Mouse (Mus musculus) MEL (cell line): ENCODE measurements at regions not wholly inside any gene's neighbourhood (a gene's known extent, or its start where the extent isn't known, plus 50 kb on each side); places are given as distances from the start of the nearest gene placed in this dataset.

ENCODE experiments used
- DNase-seq: peaks from one replicate; pipeline ENCODE4 v3.0.0; 2011; ENCODE audit warnings: low read depth, low spot score
- H3K27ac ChIP-seq: 2 replicates; pipeline ENCODE4 v1.5.1; 2012; ENCODE audit warnings: low read depth, mild to moderate bottlenecking, control low read depth, low read length, moderate library complexity; ENCODE audit not compliant: control insufficient read depth
- H3K27me3 ChIP-seq, 2 experiments: fragments of 150-350 bp in 1 of 2; sonication (generic) in 1 of 2; 2 replicates each; pipeline ENCODE4 v1.6.1; 2012; ENCODE audit warnings: low read length in 2 of 2, mild to moderate bottlenecking in 2 of 2, improper control_type of control experiment in 1 of 2, moderate library complexity in 1 of 2; ENCODE audit not compliant: insufficient read depth in 2 of 2, control insufficient read depth in 1 of 2
- H3K36me3 ChIP-seq, 2 experiments: 2 replicates each; pipeline ENCODE4 v1.6.1; 2012 to 2014; ENCODE audit warnings: low read length in 2 of 2, improper control_type of control experiment in 1 of 2, inconsistent platforms in 1 of 2, mild to moderate bottlenecking in 1 of 2; ENCODE audit not compliant: insufficient read depth in 2 of 2, control insufficient read depth in 1 of 2
- H3K4me1 ChIP-seq, 2 experiments: fragments of 150-350 bp in 1 of 2; sonication (generic) in 1 of 2; 2 replicates each; pipeline ENCODE4 v1.6.1; 2012; ENCODE audit warnings: low read length in 2 of 2, improper control_type of control experiment in 1 of 2, mild to moderate bottlenecking in 1 of 2; ENCODE audit not compliant: insufficient read depth in 2 of 2, control insufficient read depth in 1 of 2
- H3K4me3 ChIP-seq, 2 experiments: fragments of 150-350 bp in 1 of 2; sonication (generic) in 1 of 2; 2 replicates each; pipeline ENCODE4 v1.5.1; 2012; ENCODE audit warnings: low read depth in 2 of 2, low read length in 2 of 2, mild to moderate bottlenecking in 2 of 2, moderate library complexity in 2 of 2, control low read depth in 1 of 2, improper control_type of control experiment in 1 of 2; ENCODE audit not compliant: control insufficient read depth in 1 of 2, insufficient read depth in 1 of 2
- H3K79me2 ChIP-seq: 2 replicates; pipeline ENCODE4 v1.6.1; 2012; ENCODE audit warnings: mild to moderate bottlenecking, low read length, moderate library complexity; ENCODE audit not compliant: control insufficient read depth, poor library complexity, insufficient read depth
- H3K9ac ChIP-seq: 2 replicates; pipeline ENCODE4 v1.6.1; 2012; ENCODE audit warnings: low read depth, mild to moderate bottlenecking, control low read depth, low read length, moderate library complexity; ENCODE audit not compliant: control insufficient read depth, poor library complexity, severe bottlenecking
- H3K9me3 ChIP-seq: fragments of 150-350 bp; sonication (generic); replicated peaks from 2 replicates; pipeline ENCODE4 v1.6.1; 2012; ENCODE audit warnings: mild to moderate bottlenecking, low read length, improper control_type of control experiment, moderate library complexity; ENCODE audit not compliant: insufficient read depth
- E2F4 ChIP-seq: IDR thresholded peaks from 2 replicates; pipeline ENCODE4 v1.6.1; 2011; ENCODE audit warnings: low read depth, low read length, improper control_type of control experiment, borderline replicate concordance
- EP300 ChIP-seq, 2 experiments: IDR thresholded peaks; 2 replicates each; pipeline ENCODE4 v1.6.1; 2011; ENCODE audit warnings: improper control_type of control experiment in 2 of 2, low read length in 2 of 2, low read depth in 1 of 2, mild to moderate bottlenecking in 1 of 2
- GABPA ChIP-seq: IDR thresholded peaks from 2 replicates; pipeline ENCODE4 v1.6.1; 2012; ENCODE audit warnings: low read depth, mild to moderate bottlenecking, inconsistent platforms, low read length, improper control_type of control experiment, moderate library complexity
- GATA1 ChIP-seq: IDR thresholded peaks from 2 replicates; pipeline ENCODE4 v1.6.1; 2011; ENCODE audit warnings: low read depth, low read length, improper control_type of control experiment
- JUND ChIP-seq: IDR thresholded peaks from 2 replicates; pipeline ENCODE4 v1.6.1; 2011; ENCODE audit warnings: low read depth, mild to moderate bottlenecking, improper control_type of control experiment, low read length
- KAT2A ChIP-seq: conservative IDR thresholded peaks from 2 replicates; pipeline ENCODE4 v1.6.1; 2012; ENCODE audit warnings: low read depth, low read length, improper control_type of control experiment, inconsistent platforms
- MAZ ChIP-seq: IDR thresholded peaks from 2 replicates; pipeline ENCODE4 v1.6.1; 2012; ENCODE audit warnings: low read depth, mild to moderate bottlenecking, inconsistent platforms, low read length, improper control_type of control experiment
- MYB ChIP-seq: IDR thresholded peaks from 2 replicates; pipeline ENCODE4 v1.6.1; 2011; ENCODE audit warnings: mild to moderate bottlenecking, low read depth, low read length, improper control_type of control experiment
- MYC ChIP-seq: IDR thresholded peaks from 2 replicates; pipeline ENCODE4 v1.6.1; 2011; ENCODE audit warnings: low read depth, mild to moderate bottlenecking, low read length, improper control_type of control experiment, moderate library complexity
- NRF1 ChIP-seq: IDR thresholded peaks from 2 replicates; pipeline ENCODE4 v1.6.1; 2014; ENCODE audit warnings: low read depth, mild to moderate bottlenecking, inconsistent platforms, low read length, improper control_type of control experiment, moderate library complexity; ENCODE audit not compliant: poor library complexity, insufficient read depth, severe bottlenecking
- POLR2AphosphoS5 ChIP-seq: IDR thresholded peaks from 2 replicates; pipeline ENCODE4 v1.6.1; 2012; ENCODE audit warnings: low read depth, borderline replicate concordance, mild to moderate bottlenecking, inconsistent platforms, low read length, moderate library complexity, mixed read lengths
- RAD21 ChIP-seq: IDR thresholded peaks from 2 replicates; pipeline ENCODE4 v1.6.1; 2011; ENCODE audit warnings: mild to moderate bottlenecking, low read depth, low read length, improper control_type of control experiment
- RCOR1 ChIP-seq: IDR thresholded peaks from 2 replicates; pipeline ENCODE4 v1.6.1; 2012; ENCODE audit warnings: low read depth, mild to moderate bottlenecking, inconsistent platforms, low read length, improper control_type of control experiment
- SIN3A ChIP-seq: IDR thresholded peaks from 2 replicates; pipeline ENCODE4 v1.6.1; 2012; ENCODE audit warnings: low read length, improper control_type of control experiment, inconsistent platforms
- TAL1 ChIP-seq: IDR thresholded peaks from 2 replicates; pipeline ENCODE4 v1.6.1; 2012; ENCODE audit warnings: mild to moderate bottlenecking, inconsistent platforms, low read length, moderate library complexity, mixed read lengths
- USF1 ChIP-seq: IDR thresholded peaks from 2 replicates; pipeline ENCODE4 v1.6.1; 2014; ENCODE audit warnings: low read depth, mild to moderate bottlenecking, inconsistent platforms, low read length, improper control_type of control experiment, moderate library complexity
- ZC3H11A ChIP-seq: IDR thresholded peaks from 2 replicates; pipeline ENCODE4 v1.6.1; 2012; ENCODE audit warnings: low read depth, mild to moderate bottlenecking, inconsistent platforms, low read length, improper control_type of control experiment
- ZNF384 ChIP-seq: IDR thresholded peaks from 2 replicates; pipeline ENCODE4 v1.6.1; 2012; ENCODE audit warnings: low read depth, mild to moderate bottlenecking, inconsistent platforms, low read length, improper control_type of control experiment

GRCm38 (mm10) chr14:123065136-123065535, 81.3 kb upstream of the Tmtc4 start:
- H3K4me1 ChIP-seq: no peaks in the 10 kb centered on the region
- H3K27ac ChIP-seq: no peak overlapping the region
- no peak for DNase-seq
- no peaks in the 10 kb centered on the region for H3K36me3 ChIP-seq
- no peaks in the 10 kb centered on the region for H3K79me2 ChIP-seq
- H3K4me3 ChIP-seq: no peak overlapping the region
- H3K9ac ChIP-seq: no peak overlapping the region
- H3K27me3 ChIP-seq: peaks cover 2 to 7% of the 10 kb centered on the region in 2 experiments; a peak in 3 of 4 replicates
- no peak for TF ChIP-seq E2F4
- no peak for TF ChIP-seq RAD21
- no peak for TF ChIP-seq SIN3A
- no peak for TF ChIP-seq POLR2AphosphoS5
- TF ChIP-seq MYB: no peak
- TF ChIP-seq NRF1: no peak
- no peaks in the 10 kb centered on the region for H3K9me3 ChIP-seq

- Histone ChIP-seq H3K27me3 (peaks cover 2 to 7% of the 10 kb centered on the region in 2 experiments; a peak in 3 of 4 replicates), H3K27ac (no peak overlapping the region), H3K4me3 (no peak overlapping the region), H3K9ac (no peak overlapping the region), H3K9me3 (no peaks in the 10 kb centered on the region), H3K79me2 (no peaks in the 10 kb centered on the region), H3K4me1 (no peaks in the 10 kb centered on the region), H3K36me3 (no peaks in the 10 kb centered on the region)
- no peak for DNase-seq
- TF ChIP-seq JUND: no peak
- TF ChIP-seq POLR2AphosphoS5: no peak
- TF ChIP-seq MAZ: no peak
- no peak for TF ChIP-seq KAT2A
- TF ChIP-seq GABPA: no peak
- no peak for TF ChIP-seq RCOR1
- no peak for TF ChIP-seq MYB
- no peak for TF ChIP-seq ZNF384
- TF ChIP-seq EP300 (IDR thresholded peaks at IDR 0.05; ENCODE audit: low read depth in 1 of 2, low read length in 2 of 2): no peak
- TF ChIP-seq TAL1: no peak
- TF ChIP-seq MYC: no peak
These were observed 79.1 kb upstream of the Tmtc4 start for GRCm38 (mm10) chr14:123062908-123063307.

DNA sequence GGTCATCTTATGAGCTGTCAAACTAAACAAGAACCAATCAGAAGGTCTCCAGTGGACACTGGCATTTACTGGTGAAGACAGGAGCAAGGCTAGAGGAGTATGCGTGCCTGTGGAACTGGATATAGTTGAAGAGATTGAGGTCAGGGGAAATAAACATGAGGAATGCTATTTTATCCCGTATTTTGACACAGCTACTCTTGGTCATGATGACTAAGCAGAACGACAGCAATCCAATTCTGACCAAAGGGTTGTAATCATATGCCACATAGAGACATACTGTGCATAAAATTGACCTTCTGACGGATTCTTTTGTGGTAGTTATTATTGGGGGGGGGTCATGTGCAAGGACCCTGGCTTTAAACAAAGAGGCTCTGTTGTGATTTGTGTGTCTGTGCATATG, 73.1 kb upstream of the Tmtc4 start:
- DNase-seq: no peak
- Histone ChIP-seq H3K27ac (no peak overlapping the region), H3K27me3 (no peaks in the 10 kb centered on the region), H3K4me3 (no peak overlapping the region), H3K4me1 (no peaks in the 10 kb centered on the region), H3K79me2 (no peaks in the 10 kb centered on the region), H3K9me3 (no peaks in the 10 kb centered on the region), H3K36me3 (no peaks in the 10 kb centered on the region), H3K9ac (no peak overlapping the region)
- TF ChIP-seq USF1 (no peak), ZC3H11A (no peak), GATA1 (no peak)
